Mouse (Mus musculus): Measurements from ENCODE around the gene Mmp25.
"Not testable (repeated sequence)": the region's sequence is repeated elsewhere in the genome, so short reads cannot be mapped to it uniquely, and the experiment has no call there.

Gene Mmp25

GRCm38 (mm10) chr17:23599605-23600063, 45.4 kb downstream of the Mmp25 start:
- no peak for DNase-seq

GRCm38 (mm10) chr17:23598582-23599552, 46.2 kb downstream of the Mmp25 start, which contains the start of gene Zfp13:
Zfp13 (minus strand) TSS chr17:23599487.
- peak; percentile 90 for DNase-seq

- not testable (repeated sequence) for DNase-seq
Measured at GRCm38 (mm10) chr17:23595139-23595538, 49.9 kb downstream of the Mmp25 start.

GRCm38 (mm10) chr17:23592926-23593300, 52.2 kb downstream of the Mmp25 start:
- DNase-seq = no peak

- peak; percentile 97 for DNase-seq
Measured at GRCm38 (mm10) chr17:23592208-23592925, 52.7 kb downstream of the Mmp25 start.

GRCm38 (mm10) chr17:23587253-23587652, 57.8 kb downstream of the Mmp25 start:
- DNase-seq = no peak

- peak; percentile 61 for DNase-seq
Measured at GRCm38 (mm10) chr17:23585721-23586491, 59.2 kb downstream of the Mmp25 start.

- no peak for DNase-seq
Measured at GRCm38 (mm10) chr17:23584786-23585185, 60.3 kb downstream of the Mmp25 start.

Data from layer of hippocampus, adult 9-11 months (tissue).